Comparison of ENCODE assay signal across 31 mouse cellular contexts in genomic region chr2:25214444-25214843, GRCm38 (mm10). TPM values are rescaled to one million over a fixed set of nuclear protein-coding genes. Genes with fewer than 3 reads are reported as not detected.
DNase-seq lines count a peak whose midpoint lies in the region; ATAC-seq lines count a peak whose summit lies in the region.
"Had no signal": no experiment of that assay in that cellular context is flagged by ENCODE, and none has a peak within 500 bp of the region (broad histone marks: within the 10 kb centered on the region; RNA-seq: fewer than 3 reads in every experiment).

TSS of gene Stpg3 (minus strand) at chr2:25214637.

- no peak for DNase-seq in forebrain, embryonic 10.5 days (ENCODE audit: extremely low spot score, low spot score)
- DNase-seq in midbrain, embryonic 11.5 days (ENCODE audit: low spot score, missing footprints) = peak; percentile 45
- peak; percentile 72 to 80 for DNase-seq in kidney, postnatal 36 days
- no peak for DNase-seq in lung, postnatal 14 days
- DNase-seq in right cerebral cortex, adult 2 months (ENCODE audit: low spot score in 2 of 2) = no peak
- DNase-seq: adrenal gland, postnatal 25 days; cerebellum, adult 2 months; cerebellum, postnatal 25 days; gastrocnemius, postnatal 25 days; lung, postnatal 4 days had no signal

- H3K27me3 ChIP-seq in forebrain, embryonic 10.5 days (ENCODE audit: poor library complexity, severe bottlenecking) = peaks cover 22% of the 10 kb centered on the region
- H3K27me3 ChIP-seq in forebrain, embryonic 13.5 days = no peaks in the 10 kb centered on the region; the same call in 1 of the 2 replicates
- no peaks in the 10 kb centered on the region for H3K27me3 ChIP-seq in midbrain, embryonic 11.5 days (ENCODE audit: control insufficient read depth, insufficient read depth, low read length)
- H3K27me3 ChIP-seq in midbrain, embryonic 13.5 days = 0 out of 2 replicates have a peak, but pooled peaks cover 6% of the 10 kb centered on the region
- no peaks in the 10 kb centered on the region for H3K27me3 ChIP-seq in kidney, embryonic 16.5 days (ENCODE audit: insufficient read depth, low read length)
- H3K27me3 ChIP-seq: embryonic facial prominence, embryonic 15.5 days; lung, embryonic 15.5 days had no signal

- ATAC-seq in forebrain, embryonic 13.5 days = no peak
- no peak for ATAC-seq in midbrain, embryonic 11.5 days (ENCODE audit: low FRiP score)
- ATAC-seq in midbrain, embryonic 13.5 days = no peak
- ATAC-seq in kidney, embryonic 16.5 days (ENCODE audit: low FRiP score, low TSS enrichment) = peak; percentile 55; the same call in 1 of the 2 replicates
- ATAC-seq: forebrain, embryonic 14.5 days; intestine, postnatal 0 days; midbrain, embryonic 16.5 days had no signal

- 80% methylated on average over 3 of the region's 3 CpGs for WGBS in forebrain, embryonic 10.5 days
- WGBS in forebrain, embryonic 13.5 days = 81% methylated on average over 3 of the region's 3 CpGs
- WGBS in midbrain, embryonic 11.5 days = 67% methylated on average over 3 of the region's 3 CpGs
- WGBS in midbrain, embryonic 13.5 days = 66% methylated on average over 3 of the region's 3 CpGs
- 50% methylated on average over 3 of the region's 3 CpGs for WGBS in kidney, embryonic 16.5 days

- no peaks in the 10 kb centered on the region for H3K9me3 ChIP-seq in forebrain, embryonic 10.5 days
- H3K9me3 ChIP-seq in forebrain, embryonic 13.5 days (replicated peaks) = no peaks in the 10 kb centered on the region
- no peaks in the 10 kb centered on the region for H3K9me3 ChIP-seq in midbrain, embryonic 11.5 days (ENCODE audit: control insufficient read depth, low read length)
- no peaks in the 10 kb centered on the region for H3K9me3 ChIP-seq in midbrain, embryonic 13.5 days
- no peaks in the 10 kb centered on the region for H3K9me3 ChIP-seq in kidney, embryonic 16.5 days (ENCODE audit: low read length)
- H3K9me3 ChIP-seq: embryonic facial prominence, embryonic 10.5 days; embryonic facial prominence, embryonic 15.5 days; heart, embryonic 12.5 days; limb, embryonic 13.5 days; lung, embryonic 15.5 days had no signal

- H3K27ac ChIP-seq in forebrain, embryonic 10.5 days = no peak within 1 kb of the TSS
- H3K27ac ChIP-seq in forebrain, embryonic 13.5 days = no peak within 1 kb of the TSS
- no peak within 1 kb of the TSS for H3K27ac ChIP-seq in midbrain, embryonic 11.5 days (ENCODE audit: low read depth, low read length)
- H3K27ac ChIP-seq in midbrain, embryonic 13.5 days = no peak within 1 kb of the TSS
- peak within 1 kb of the TSS; percentile 13; the same call in 1 of the 2 replicates for H3K27ac ChIP-seq in kidney, embryonic 16.5 days (ENCODE audit: low read length)
- H3K27ac ChIP-seq: embryonic facial prominence, embryonic 10.5 days; embryonic facial prominence, embryonic 15.5 days; hindbrain, embryonic 14.5 days; layer of hippocampus, adult 2 months; left cerebral cortex, adult 2 months; limb, embryonic 13.5 days; lung, embryonic 15.5 days had no signal

- peak within 1 kb of the TSS; percentile 2; the same call in 1 of the 2 replicates for H3K4me3 ChIP-seq in forebrain, embryonic 10.5 days
- no peak within 1 kb of the TSS for H3K4me3 ChIP-seq in forebrain, embryonic 13.5 days
- H3K4me3 ChIP-seq in midbrain, embryonic 11.5 days (ENCODE audit: low read depth, low read length) = no peak within 1 kb of the TSS
- H3K4me3 ChIP-seq in midbrain, embryonic 13.5 days (replicated peaks) = no peak within 1 kb of the TSS
- no peak within 1 kb of the TSS for H3K4me3 ChIP-seq in kidney, embryonic 16.5 days (ENCODE audit: low read length)
- H3K4me3 ChIP-seq: embryonic facial prominence, embryonic 10.5 days; embryonic facial prominence, embryonic 15.5 days; heart, embryonic 12.5 days; layer of hippocampus, adult 2 months; left cerebral cortex, adult 2 months; limb, embryonic 13.5 days; lung, embryonic 15.5 days had no signal

- H3K4me2 ChIP-seq in forebrain, embryonic 13.5 days = no peak within 1 kb of the TSS
- H3K4me2 ChIP-seq in midbrain, embryonic 11.5 days = no peak within 1 kb of the TSS
- no peak within 1 kb of the TSS for H3K4me2 ChIP-seq in midbrain, embryonic 13.5 days (replicated peaks)
- H3K4me2 ChIP-seq in kidney, embryonic 16.5 days (replicated peaks; ENCODE audit: low read depth, low read length) = no peak within 1 kb of the TSS
- H3K4me2 ChIP-seq: embryonic facial prominence, embryonic 15.5 days; heart, embryonic 12.5 days; hindbrain, embryonic 14.5 days; limb, embryonic 13.5 days; liver, embryonic 11.5 days; lung, embryonic 15.5 days had no signal

- H3K9ac ChIP-seq in forebrain, embryonic 13.5 days = no peak within 1 kb of the TSS
- H3K9ac ChIP-seq in midbrain, embryonic 11.5 days (ENCODE audit: low read length) = no peak within 1 kb of the TSS
- H3K9ac ChIP-seq in midbrain, embryonic 13.5 days (replicated peaks) = no peak within 1 kb of the TSS
- no peak within 1 kb of the TSS; the same call in 1 of the 2 replicates for H3K9ac ChIP-seq in kidney, embryonic 16.5 days (replicated peaks; ENCODE audit: low read length)
- H3K9ac ChIP-seq: embryonic facial prominence, embryonic 15.5 days; heart, embryonic 12.5 days; hindbrain, embryonic 14.5 days; limb, embryonic 13.5 days; lung, embryonic 15.5 days had no signal

- peaks cover 26% of the 10 kb centered on the region for H3K4me1 ChIP-seq in forebrain, embryonic 10.5 days
- H3K4me1 ChIP-seq in forebrain, embryonic 13.5 days = peaks cover 18% of the 10 kb centered on the region
- H3K4me1 ChIP-seq in midbrain, embryonic 11.5 days (ENCODE audit: control insufficient read depth, insufficient read depth, low read length) = peaks cover 18% of the 10 kb centered on the region
- peaks cover 18% of the 10 kb centered on the region for H3K4me1 ChIP-seq in midbrain, embryonic 13.5 days (replicated peaks)
- peaks cover 16% of the 10 kb centered on the region for H3K4me1 ChIP-seq in kidney, embryonic 16.5 days (ENCODE audit: insufficient read depth, low read length)

- H3K36me3 ChIP-seq in forebrain, embryonic 10.5 days (replicated peaks) = peaks cover 4% of the 10 kb centered on the region; the same call in 1 of the 2 replicates
- H3K36me3 ChIP-seq in forebrain, embryonic 13.5 days (ENCODE audit: poor library complexity, severe bottlenecking) = no peaks in the 10 kb centered on the region
- no peaks in the 10 kb centered on the region for H3K36me3 ChIP-seq in midbrain, embryonic 11.5 days (ENCODE audit: control insufficient read depth, insufficient read depth, low read length)
- peaks cover 4% of the 10 kb centered on the region; the same call in 1 of the 2 replicates for H3K36me3 ChIP-seq in midbrain, embryonic 13.5 days
- no peaks in the 10 kb centered on the region for H3K36me3 ChIP-seq in kidney, embryonic 16.5 days (ENCODE audit: insufficient read depth, low read length)
- H3K36me3 ChIP-seq: embryonic facial prominence, embryonic 15.5 days; lung, embryonic 15.5 days had no signal

RNA-seq across cellular contexts. Expression of gene Stpg3, which starts in this region (rescaled TPM):
- polyA plus RNA-seq in forebrain, embryonic 10.5 days (2016; fragmentation: Nextera tagmentation; extraction: Ambion mirVana) = not detected in 2 replicates
- polyA plus RNA-seq in forebrain, embryonic 13.5 days (2015; fragmentation: Nextera tagmentation; extraction: Ambion mirVana) = not detected in 2 replicates
- polyA plus RNA-seq in midbrain, embryonic 11.5 days (2014; fragmentation: Nextera tagmentation; extraction: Ambion mirVana) = not detected in 2 replicates
- not detected in 2 replicates for polyA plus RNA-seq in midbrain, embryonic 13.5 days (2015; fragmentation: Nextera tagmentation; extraction: Ambion mirVana)
- 0.54 and 0.82 TPM in 2 replicates for polyA plus RNA-seq in kidney, embryonic 16.5 days (2015; fragmentation: Nextera tagmentation; extraction: Ambion mirVana)
- polyA plus RNA-seq: brain, embryonic 14.5 days; C2C12; cerebellum, adult 2 months; embryonic facial prominence, embryonic 10.5 days; embryonic facial prominence, embryonic 15.5 days; forebrain, embryonic 14.5 days; heart, embryonic 12.5 days; heart, postnatal 0 days; hindbrain, embryonic 14.5 days; intestine, postnatal 0 days; liver, embryonic 16.5 days; lung, embryonic 15.5 days; midbrain, embryonic 16.5 days; neural tube, embryonic 11.5 days; urinary bladder, adult 2 months had no signal

Comparison
In these comparisons a context has a peak if more than half of its experiments do, and no peak if none do; other contexts are left out.
1. Peak in DNase-seq in midbrain, embryonic 11.5 days; RNA of the gene not detected or under 1 TPM.
2. Peak in ATAC-seq and H3K27ac ChIP-seq in kidney, embryonic 16.5 days; RNA of the gene not detected or under 1 TPM.
3. DNase-seq: peak in kidney, postnatal 36 days (2 of 2); none in forebrain, embryonic 10.5 days (single experiment), lung, postnatal 14 days (single experiment) and right cerebral cortex, adult 2 months (0 of 2).